Mouse (Mus musculus) CD4-positive, CD25-positive, alpha-beta regulatory T cell, adult 9 weeks (primary cell): ENCODE measurements around the gene Mgp. TPM values are rescaled to one million over a fixed set of nuclear protein-coding genes. Genes with fewer than 3 reads are reported as not detected.

Experiments used
- polyA plus RNA-seq: library from polyadenylated mRNA; unstranded; fragments of 100-300 nt; shearing (Covaris generic); gene quantifications from one replicate; pipeline ENCODE4 v1.2.1, GENCODE M21; 2017

Mgp gene
- not detected for polyA plus RNA-seq

GRCm38 (mm10) chr6:136875670-136876069 is at the start of gene Mgp:
TSS of gene Mgp (minus strand) at chr6:136875823.

GRCm38 (mm10) chr6:136923532-136923931 is 47.9 kb upstream of the Mgp start, which contains the start of gene Pde6h:
TSS of gene Pde6h (plus strand) at chr6:136923832.

GRCm38 (mm10) chr6:136922080-136922479 is 46.5 kb upstream of the Mgp start, which contains the start of gene Erp27:
TSS of gene Erp27 (minus strand) at chr6:136922180.

GRCm38 (mm10) chr6:136857186-136857872 is 18.3 kb downstream of the Mgp start, which contains the start of gene Art4:
TSS of gene Art4 (minus strand) at chr6:136857733.

GRCm38 (mm10) chr6:136835352-136835751 is 40.3 kb downstream of the Mgp start, which contains the start of gene Smco3:
TSS of gene Smco3 (minus strand) at chr6:136835452.

GRCm38 (mm10) chr6:136827881-136828561 is 47.6 kb downstream of the Mgp start, which contains the start of gene Wbp11:
TSS of gene Wbp11 (minus strand) at chr6:136828233.

GRCm38 (mm10) chr6:136827516-136827880 is 48.1 kb downstream of the Mgp start, which contains the start of gene BC049715:
TSS of gene BC049715 (plus strand) at chr6:136827626.

Other genes starting within 250 kb of the Mgp start
- 0.89 TPM for gene Plbd1, start 213.9 kb downstream of the Mgp start, polyA plus RNA-seq
- gene Gucy2c, start 94.1 kb downstream of the Mgp start, polyA plus RNA-seq, result not detected
- gene Hist4h4, start 71.4 kb downstream of the Mgp start, polyA plus RNA-seq, result 1.1 TPM
- gene H2afj, start 67.6 kb downstream of the Mgp start, polyA plus RNA-seq, result 28.6 TPM
- gene BC049715, start 48.2 kb downstream of the Mgp start, polyA plus RNA-seq, result 3.0 TPM
- 116 TPM for gene Wbp11, start 47.6 kb downstream of the Mgp start, polyA plus RNA-seq
- gene Smco3, start 40.4 kb downstream of the Mgp start, polyA plus RNA-seq, result not detected
- gene Art4, start 18.1 kb downstream of the Mgp start, polyA plus RNA-seq, result 4.0 TPM
- gene Erp27, start 46.4 kb upstream of the Mgp start, polyA plus RNA-seq, result 3.7 TPM
- 0.30 TPM for gene Pde6h, start 48.0 kb upstream of the Mgp start, polyA plus RNA-seq
- 2,675 TPM for gene Arhgdib, start 66.1 kb upstream of the Mgp start, polyA plus RNA-seq